Mouse (Mus musculus) embryo, embryonic 10 days (tissue): ENCODE measurements around the gene Vmn1r71.
"Not testable (repeated sequence)": the region's sequence is repeated elsewhere in the genome, so short reads cannot be mapped to it uniquely, and the experiment has no call there.

Source experiments
- DNase-seq: peaks from one replicate; pipeline ENCODE4 v3.0.0-alpha.2; 2015; ENCODE audit warnings: low spot score

Gene Vmn1r71

DNA sequence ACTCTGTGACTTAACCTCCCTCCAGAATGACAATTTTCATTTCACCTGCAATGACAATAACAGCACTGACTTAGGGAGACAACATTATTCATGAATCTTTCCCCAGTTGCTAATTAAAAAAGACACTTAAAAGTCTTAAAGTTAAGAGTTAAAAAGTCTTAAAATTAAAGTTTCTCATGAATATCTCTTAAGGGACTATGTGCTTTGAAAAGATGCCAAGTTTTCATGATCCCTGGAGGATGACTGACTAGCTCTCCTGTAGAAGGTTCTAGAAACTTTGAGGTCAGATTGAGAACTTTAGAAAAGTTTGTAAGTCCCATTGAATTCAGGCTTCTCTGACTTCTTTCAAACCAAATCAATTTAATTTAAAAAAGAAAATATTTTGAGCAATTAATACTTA, at the start of gene Vmn1r71:
Vmn1r71 (minus strand) TSS at position 101 of the 400 bp plus-strand sequence.
- DNase-seq: no peak

DNA sequence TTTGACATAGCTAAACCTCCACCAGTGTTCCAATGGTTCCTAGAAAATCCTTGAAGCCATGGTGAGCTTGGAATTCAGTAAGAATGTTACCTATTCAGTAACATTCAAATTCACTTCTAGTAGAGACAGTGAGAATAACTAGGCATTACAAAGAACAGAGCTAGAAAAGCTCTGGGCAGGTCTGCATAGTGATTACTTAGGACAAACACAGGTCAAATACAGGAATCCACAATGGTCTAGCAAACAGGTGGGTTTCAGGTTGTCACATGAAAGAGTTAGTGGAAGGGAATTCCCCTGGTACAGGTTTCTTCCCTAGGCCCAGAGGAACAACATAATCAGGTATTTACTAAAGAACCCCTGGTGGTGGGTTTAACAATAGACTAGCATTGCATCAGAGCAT, 3.4 kb upstream of the Vmn1r71 start:
- not testable (repeated sequence) for DNase-seq
